In genomic region chr10:89400674-89401336, GRCm38 (mm10) we compare ENCODE assay signal across 10 mouse cellular contexts. TPM values are rescaled to one million over a fixed set of nuclear protein-coding genes. Genes with fewer than 3 reads are reported as not detected.
DNase-seq lines count a peak whose midpoint lies in the region; ATAC-seq lines count a peak whose summit lies in the region.
"Had no signal": no experiment of that assay in that cellular context is flagged by ENCODE, and none has a peak within 500 bp of the region (broad histone marks: within the 10 kb centered on the region; RNA-seq: fewer than 3 reads in every experiment).

No protein-coding gene starts in this region.

- peaks cover under 1% of the 10 kb centered on the region; the same call in 1 of the 2 replicates for H3K4me1 ChIP-seq in midbrain, embryonic 16.5 days (ENCODE audit: control insufficient read depth, insufficient read depth, low read length)
- H3K4me1 ChIP-seq: neural tube, embryonic 12.5 days had no signal

- no peak for ATAC-seq in midbrain, embryonic 16.5 days

- H3K27me3 ChIP-seq in midbrain, embryonic 16.5 days (ENCODE audit: control insufficient read depth, insufficient read depth, low read depth, low read length): no peaks in the 10 kb centered on the region
- H3K27me3 ChIP-seq: limb, embryonic 12.5 days; neural tube, embryonic 12.5 days had no signal

- WGBS in midbrain, embryonic 16.5 days: 78% methylated on average over 19 of the region's 19 CpGs

- H3K9ac ChIP-seq in midbrain, embryonic 16.5 days (ENCODE audit: low read depth, low read length): no peak overlapping the region
- H3K9ac ChIP-seq: limb, embryonic 12.5 days; neural tube, embryonic 12.5 days had no signal

- DNase-seq in adrenal gland, adult (ENCODE audit: inconsistent age in 2 of 2, low spot score in 1 of 2): peak; percentile 29 to 56
- DNase-seq in adrenal gland, adult 8-10 months: no peak
- DNase-seq in left cerebral cortex, adult 18-20 months (ENCODE audit: low spot score in 2 of 2): peak; percentile 16 to 47
- no peak for DNase-seq in left cerebral cortex, adult 9 months (ENCODE audit: low spot score in 2 of 2)
- DNase-seq in gastrocnemius, adult 8-10 months (ENCODE audit: low spot score in 2 of 2): peak; percentile 33 to 49
- DNase-seq in ovary, postnatal 14 days (ENCODE audit: low spot score): peak; percentile 33
- DNase-seq in spleen, postnatal 14 days (ENCODE audit: low spot score in 2 of 2): no peak

- H3K27ac ChIP-seq in midbrain, embryonic 16.5 days (ENCODE audit: low read length): no peak overlapping the region
- H3K27ac ChIP-seq: limb, embryonic 12.5 days; neural tube, embryonic 12.5 days had no signal

- H3K9me3 ChIP-seq in midbrain, embryonic 16.5 days (replicated peaks; ENCODE audit: control insufficient read depth, low read length, poor library complexity, severe bottlenecking): no peaks in the 10 kb centered on the region
- H3K9me3 ChIP-seq: neural tube, embryonic 12.5 days had no signal

- no peak overlapping the region for H3K4me3 ChIP-seq in midbrain, embryonic 16.5 days (ENCODE audit: low read depth, low read length)
- H3K4me3 ChIP-seq: limb, embryonic 12.5 days; neural tube, embryonic 12.5 days had no signal

- H3K4me2 ChIP-seq in midbrain, embryonic 16.5 days (ENCODE audit: low read length): no peak overlapping the region
- H3K4me2 ChIP-seq: limb, embryonic 12.5 days; neural tube, embryonic 12.5 days had no signal

- H3K36me3 ChIP-seq in midbrain, embryonic 16.5 days (ENCODE audit: control insufficient read depth, insufficient read depth, low read length): no peaks in the 10 kb centered on the region
- H3K36me3 ChIP-seq: limb, embryonic 12.5 days; neural tube, embryonic 12.5 days had no signal

RNA-seq across cellular contexts. Expression of gene Gas2l3, which starts 43.0 kb away (rescaled TPM):
- total RNA-seq in adrenal gland, adult 8-10 months (2022): 10 to 100 TPM in 2 of 4 experiments, 1 to 10 TPM in 2; 3.5 to 10.9 (median 8.8) TPM
- 1 to 10 TPM; 2.1 to 2.3 TPM for total RNA-seq in left cerebral cortex, adult 18-20 months (2021)
- total RNA-seq in gastrocnemius, adult 8-10 months (2022): 1 to 10 TPM in 2 of 4 experiments, under 1 TPM in 2; 0.53 to 1.6 (median 1.1) TPM
- polyA plus RNA-seq in midbrain, embryonic 16.5 days (2015; fragmentation: Nextera tagmentation; extraction: Ambion mirVana): 2.2 and 4.4 TPM in 2 replicates

RNA-seq across cellular contexts. Expression of gene Ano4, which starts 56.2 kb away (rescaled TPM):
- total RNA-seq in adrenal gland, adult 8-10 months (2022): under 1 TPM in 2 of 4 experiments, not detected in 2; 0.20 to 0.28 TPM
- total RNA-seq in left cerebral cortex, adult 18-20 months (2021): 10 to 100 TPM; 18.3 to 19.1 TPM
- 1 to 10 TPM in 3 of 4 experiments, under 1 TPM in 1; 0.56 to 1.9 (median 1.3) TPM for total RNA-seq in gastrocnemius, adult 8-10 months (2022)
- 7.7 and 7.9 TPM in 2 replicates for polyA plus RNA-seq in midbrain, embryonic 16.5 days (2015; fragmentation: Nextera tagmentation; extraction: Ambion mirVana)

Comparison
In these comparisons a context has a peak if more than half of its experiments do, and no peak if none do; other contexts are left out.
1. DNase-seq: peak in adrenal gland, adult (2 of 2), left cerebral cortex, adult 18-20 months (2 of 2), gastrocnemius, adult 8-10 months (2 of 2) and ovary, postnatal 14 days (single experiment); none in adrenal gland, adult 8-10 months (single experiment), left cerebral cortex, adult 9 months (0 of 2) and spleen, postnatal 14 days (0 of 2).
2. RNA of gene Ano4, which starts 56.2 kb away (total RNA-seq): 18.3 to 19.1 TPM in left cerebral cortex, adult 18-20 months; 0.56 to 1.9 TPM in gastrocnemius, adult 8-10 months and 0.20 to 0.28 TPM in adrenal gland, adult 8-10 months; every median in the first group is over 4 times any median in the second.